Mouse (Mus musculus): ENCODE results near the gene Rhox4f.
"Not testable (repeated sequence)": the region's sequence is repeated elsewhere in the genome, so short reads cannot be mapped to it uniquely, and the experiment has no call there.

The Rhox4f gene

DNA sequence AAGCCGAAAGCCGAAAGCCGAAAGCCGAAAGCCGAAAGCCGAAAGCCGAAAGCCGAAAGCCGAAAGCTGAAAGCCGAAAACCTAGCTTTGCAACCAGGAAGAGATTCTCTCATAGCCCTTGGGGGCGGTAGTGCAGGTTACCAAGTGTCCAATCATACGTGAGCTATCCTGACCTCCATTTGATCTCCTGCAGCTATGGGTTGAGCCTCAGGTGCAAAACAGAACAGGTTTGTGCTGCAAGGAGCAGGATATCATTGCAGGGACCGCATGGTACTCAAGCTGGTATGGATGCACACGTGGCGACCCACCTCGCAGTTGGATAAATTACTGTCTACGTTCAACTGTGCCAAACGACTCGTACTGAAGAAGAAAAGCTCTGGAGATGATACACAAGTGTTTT, at the start of gene Rhox4f:
Gene Rhox4f (minus strand): TSS at position 101 of the 400 bp plus-strand sequence.
- DNase-seq (ENCODE audit: extremely low read depth, insufficient read length, low spot score) = not testable (repeated sequence)

DNA sequence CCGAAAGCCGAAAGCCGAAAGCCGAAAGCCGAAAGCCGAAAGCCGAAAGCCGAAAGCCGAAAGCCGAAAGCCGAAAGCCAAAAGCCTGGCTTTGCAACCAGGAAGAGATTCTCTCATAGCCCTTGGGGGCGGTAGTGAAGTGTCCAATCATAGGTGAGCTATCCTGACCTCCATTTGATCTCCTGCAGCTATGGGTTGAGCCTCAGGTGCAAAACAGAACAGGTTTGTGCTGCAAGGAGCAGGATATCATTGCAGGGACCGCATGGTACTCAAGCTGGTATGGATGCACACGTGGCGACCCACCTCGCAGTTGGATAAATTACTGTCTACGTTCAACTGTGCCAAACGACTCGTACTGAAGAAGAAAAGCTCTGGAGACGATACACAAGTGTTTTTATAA, 43.7 kb upstream of the Rhox4f start, which contains the start of gene Rhox4g:
Gene Rhox4g (minus strand): TSS at position 101 of the 400 bp plus-strand sequence.
- DNase-seq (ENCODE audit: extremely low read depth, insufficient read length, low spot score) = not testable (repeated sequence)

DNA sequence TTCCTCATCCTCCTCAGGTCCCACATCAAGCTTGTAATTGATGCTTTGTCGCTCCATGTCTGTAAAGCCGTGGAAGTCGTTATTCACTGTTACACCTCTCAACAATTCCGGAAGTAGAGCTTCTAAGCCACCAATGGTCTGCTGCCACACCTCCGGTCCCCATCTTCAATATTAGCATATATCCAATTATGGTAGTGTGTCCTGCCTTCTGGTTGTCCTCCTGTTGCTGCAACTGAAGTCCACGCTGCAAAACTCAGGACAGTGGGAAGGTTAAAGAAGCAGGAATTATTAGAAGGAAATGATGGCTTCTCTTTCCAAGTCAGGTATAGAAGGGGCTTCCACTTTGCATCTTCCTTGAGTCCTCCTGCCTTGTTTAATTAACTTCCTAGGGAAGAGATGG, 35.9 kb upstream of the Rhox4f start, which contains the start of gene Rhox2g:
Gene Rhox2g (minus strand): TSS at position 101 of the 400 bp plus-strand sequence.
- DNase-seq (ENCODE audit: extremely low read depth, insufficient read length, low spot score) = not testable (repeated sequence)

DNA sequence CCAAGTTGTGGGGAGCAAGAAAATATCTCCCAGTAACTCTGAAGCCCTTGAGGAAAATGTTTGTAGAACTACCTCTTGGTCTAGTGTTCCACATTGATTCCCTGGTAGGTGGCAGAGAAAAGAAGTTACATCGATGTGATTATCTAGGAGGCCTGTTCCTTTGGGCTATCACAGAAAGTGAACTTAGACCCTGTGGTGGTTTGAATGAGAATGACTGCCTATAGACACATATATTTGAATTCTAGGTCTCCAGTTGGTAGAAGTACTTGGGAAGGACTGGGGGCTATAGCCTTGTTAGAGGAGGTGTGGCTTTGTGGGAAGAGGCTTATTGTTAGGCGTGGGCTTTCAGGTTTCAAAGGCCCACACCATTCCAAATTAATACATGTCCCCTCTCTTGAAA, 21.0 kb upstream of the Rhox4f start, which contains the start of gene Rhox3g:
Gene Rhox3g (minus strand): TSS at position 101 of the 400 bp plus-strand sequence.
- DNase-seq (ENCODE audit: extremely low read depth, insufficient read length, low spot score) = not testable (repeated sequence)

DNA sequence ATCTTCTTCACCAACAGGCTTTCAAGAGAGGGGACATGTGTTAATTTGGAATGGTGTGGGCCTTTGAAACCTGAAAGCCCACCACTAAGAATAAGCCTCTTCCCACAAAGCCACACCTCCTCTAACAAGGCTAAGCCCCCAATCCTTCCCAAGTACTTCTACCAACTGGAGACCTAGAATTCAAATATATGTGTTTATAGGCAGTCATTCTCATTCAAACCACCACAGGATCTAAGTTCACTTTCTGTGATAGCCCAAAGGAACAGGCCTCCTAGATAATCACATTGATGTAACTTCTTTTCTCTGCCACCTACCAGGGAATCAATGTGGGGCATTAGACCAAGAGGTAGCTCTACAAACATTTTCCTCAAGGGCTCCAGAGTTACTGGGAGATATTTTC, 26.8 kb downstream of the Rhox4f start, which contains the start of gene Rhox3f:
Gene Rhox3f (plus strand): TSS at position 301 of the 400 bp plus-strand sequence.
- DNase-seq (ENCODE audit: extremely low read depth, insufficient read length, low spot score) = not testable (repeated sequence)

DNA sequence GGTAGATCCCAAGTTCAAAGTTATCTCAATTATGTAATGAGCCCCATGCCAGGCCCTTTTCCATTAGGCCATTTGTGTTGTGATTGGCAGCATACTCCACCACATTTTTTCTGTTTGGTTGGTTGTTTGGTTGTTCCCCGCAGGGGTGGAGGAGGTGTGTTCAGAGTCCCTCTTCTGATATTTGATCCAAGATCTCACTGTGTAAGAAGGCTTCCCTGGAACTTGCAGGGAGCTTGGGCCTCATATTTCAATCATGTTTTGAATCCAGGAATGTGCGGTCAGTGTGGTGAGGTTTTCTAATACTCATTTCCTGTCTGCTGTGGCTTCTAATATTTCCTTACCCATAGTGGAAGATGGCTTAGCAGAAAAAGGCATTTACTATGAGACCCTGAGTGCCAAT, 34.9 kb downstream of the Rhox4f start:
- peak; percentile 14 for DNase-seq (ENCODE audit: extremely low read depth, insufficient read length, low spot score)

DNA sequence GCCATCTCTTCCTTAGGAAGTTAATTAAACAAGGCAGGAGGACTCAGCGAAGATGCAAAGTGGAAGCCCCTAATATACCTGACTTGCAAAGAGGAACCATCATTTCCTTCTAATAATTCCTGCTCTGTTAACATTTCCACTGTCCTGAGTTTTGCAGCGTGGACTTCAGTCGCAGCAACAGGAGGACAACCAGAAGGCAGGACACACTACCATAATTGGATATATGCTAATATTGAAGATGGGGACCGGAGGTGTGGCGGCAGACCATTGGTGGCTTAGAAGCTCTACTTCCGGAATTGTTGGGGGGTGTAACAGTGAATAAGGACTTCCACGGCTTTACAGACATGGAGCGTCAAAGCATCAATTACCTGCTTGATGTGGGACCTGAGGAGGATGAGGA, 36.4 kb downstream of the Rhox4f start, which contains the start of gene Rhox2f:
Gene Rhox2f (plus strand): TSS at position 301 of the 400 bp plus-strand sequence.
- not testable (repeated sequence) for DNase-seq (ENCODE audit: extremely low read depth, insufficient read length, low spot score)

DNA sequence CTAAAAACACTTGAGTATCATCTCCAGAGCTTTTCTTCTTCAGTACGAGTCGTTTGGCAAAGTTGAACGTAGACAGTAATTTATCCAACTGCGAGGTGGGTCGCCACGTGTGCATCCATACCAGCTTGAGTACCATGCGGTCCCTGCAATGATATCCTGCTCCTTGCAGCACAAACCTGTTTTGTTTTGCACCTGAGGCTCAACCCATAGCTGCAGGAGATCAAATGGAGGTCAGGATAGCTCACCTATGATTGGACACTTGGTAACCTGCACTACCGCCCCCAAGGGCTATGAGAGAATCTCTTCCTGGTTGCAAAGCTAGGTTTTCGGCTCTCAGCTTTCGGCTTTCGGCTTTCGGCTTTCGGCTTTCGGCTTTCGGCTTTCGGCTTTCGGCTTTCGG, 50.4 kb downstream of the Rhox4f start, which contains the start of gene Rhox4e:
Gene Rhox4e (plus strand): TSS at position 301 of the 400 bp plus-strand sequence.
- not testable (repeated sequence) for DNase-seq (ENCODE audit: extremely low read depth, insufficient read length, low spot score)
